Mouse (Mus musculus) inflammation-experienced regulatory T-cells, adult 6 months (primary cell): ENCODE measurements around the gene Tuft1. TPM values are rescaled to one million over a fixed set of nuclear protein-coding genes. Genes with fewer than 3 reads are reported as not detected.
"Not testable (repeated sequence)": the region's sequence is repeated elsewhere in the genome, so short reads cannot be mapped to it uniquely, and the experiment has no call there.

ENCODE experiments used
- ATAC-seq: one replicate; pipeline ENCODE4 v1.8.0; 2017
- polyA plus RNA-seq, 3 experiments: library from polyadenylated mRNA; unstranded; fragments of 100-300 nt; shearing (Covaris generic); gene quantifications; one replicate each; pipeline ENCODE4 v1.2.1; 2017

Gene Tuft1
- polyA plus RNA-seq: 1 to 10 TPM; 1.8 to 3.9 (median 3.3) TPM

GRCm38 (mm10) chr3:94658740-94659095 lies at the start of gene Tuft1:
Gene Tuft1 (minus strand): TSS chr3:94658872.
- peak; percentile 97 for ATAC-seq

- ATAC-seq: not testable (repeated sequence)
Observed at GRCm38 (mm10) chr3:94703364-94703763, 44.7 kb upstream of the Tuft1 start.

- ATAC-seq: no peak
Observed at GRCm38 (mm10) chr3:94702856-94703255, 44.2 kb upstream of the Tuft1 start.

- not testable (repeated sequence) for ATAC-seq
Observed at GRCm38 (mm10) chr3:94702163-94702810, 43.6 kb upstream of the Tuft1 start.

- not testable (repeated sequence) for ATAC-seq
Observed at GRCm38 (mm10) chr3:94696257-94696656, 37.6 kb upstream of the Tuft1 start.

- ATAC-seq: not testable (repeated sequence)
Observed at GRCm38 (mm10) chr3:94695591-94695990, 36.9 kb upstream of the Tuft1 start.

- not testable (repeated sequence) for ATAC-seq
Observed at GRCm38 (mm10) chr3:94693874-94694273, 35.2 kb upstream of the Tuft1 start.

GRCm38 (mm10) chr3:94693329-94693825 lies 34.7 kb upstream of the Tuft1 start, which contains the start of gene Selenbp2:
Gene Selenbp2 (plus strand): TSS chr3:94693556.
- no peak for ATAC-seq

GRCm38 (mm10) chr3:94691694-94692093 lies 33.0 kb upstream of the Tuft1 start:
- not testable (repeated sequence) for ATAC-seq

GRCm38 (mm10) chr3:94690616-94691247 lies 32.1 kb upstream of the Tuft1 start:
- ATAC-seq: no peak

- ATAC-seq: not testable (repeated sequence)
Observed at GRCm38 (mm10) chr3:94690162-94690561, 31.5 kb upstream of the Tuft1 start.

GRCm38 (mm10) chr3:94689195-94689594 lies 30.5 kb upstream of the Tuft1 start:
- not testable (repeated sequence) for ATAC-seq

- ATAC-seq: not testable (repeated sequence)
Observed at GRCm38 (mm10) chr3:94688698-94689097, 30.0 kb upstream of the Tuft1 start.

- ATAC-seq: not testable (repeated sequence)
Observed at GRCm38 (mm10) chr3:94685989-94686772, 27.5 kb upstream of the Tuft1 start.

- ATAC-seq: no peak
Observed at GRCm38 (mm10) chr3:94683646-94684045, 25.0 kb upstream of the Tuft1 start.

- no peak for ATAC-seq
Observed at GRCm38 (mm10) chr3:94680783-94681182, 22.1 kb upstream of the Tuft1 start.

- ATAC-seq: not testable (repeated sequence)
Observed at GRCm38 (mm10) chr3:94680032-94680431, 21.4 kb upstream of the Tuft1 start.

GRCm38 (mm10) chr3:94679351-94679841 lies 20.7 kb upstream of the Tuft1 start:
- ATAC-seq: no peak

GRCm38 (mm10) chr3:94675101-94675500 lies 16.4 kb upstream of the Tuft1 start:
- ATAC-seq: not testable (repeated sequence)

GRCm38 (mm10) chr3:94665896-94666295 lies 7.2 kb upstream of the Tuft1 start:
- not testable (repeated sequence) for ATAC-seq

GRCm38 (mm10) chr3:94665060-94665802 lies 6.6 kb upstream of the Tuft1 start:
- not testable (repeated sequence) for ATAC-seq

- ATAC-seq: not testable (repeated sequence)
Observed at GRCm38 (mm10) chr3:94660841-94661240, 2.2 kb upstream of the Tuft1 start.
